Mouse (Mus musculus): ENCODE measurements at regions not wholly inside any gene's neighbourhood (a gene's known extent, or its start where the extent isn't known, plus 50 kb on each side); places are given as distances from the start of the nearest gene placed in this dataset.

DNA sequence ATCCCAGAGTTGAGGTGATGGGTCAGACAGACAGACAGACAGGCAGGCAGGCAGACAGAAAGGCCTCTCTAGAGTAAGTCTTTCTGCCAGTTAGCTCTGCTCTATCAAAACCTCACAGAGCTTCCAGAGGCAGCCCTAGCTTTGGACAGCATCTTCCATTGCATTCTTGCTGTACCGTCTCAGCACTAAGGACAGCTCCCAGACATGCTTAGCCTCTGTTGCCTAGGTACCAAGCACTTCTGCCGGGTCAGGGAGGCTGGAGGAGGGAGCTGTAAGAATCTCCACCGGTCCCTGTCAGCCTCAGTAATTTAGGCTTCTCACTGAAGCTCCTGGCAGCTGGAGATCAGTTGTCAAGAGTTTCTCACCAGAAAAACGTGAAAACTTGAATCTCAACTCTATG lies 107.4 kb downstream of the Drd1 start:
- TF ChIP-seq POLR2A (IDR thresholded peaks at IDR 0.05; ENCODE audit: control insufficient read depth in 1 of 2, insufficient read depth in 1 of 2, low read depth in 1 of 2, low read length in 2 of 2, poor library complexity in 1 of 2) (no peak), SMC3 (IDR thresholded peaks at IDR 0.05; ENCODE audit: low read depth, low read length) (no peak), CTCF (IDR thresholded peaks at IDR 0.05 in 2 of 3, conservative IDR thresholded peaks at IDR 0.05 in 1 of 3; ENCODE audit: control insufficient read depth in 1 of 3, insufficient read depth in 1 of 3, low read depth in 2 of 3, low read length in 3 of 3, poor library complexity in 1 of 3, severe bottlenecking in 1 of 3) (no peak)
